Mouse (Mus musculus) MEL (cell line): ENCODE results near the gene Ypel3. TPM values are rescaled to one million over a fixed set of nuclear protein-coding genes. Genes with fewer than 3 reads are reported as not detected.

Experiments
- DNase-seq: peaks from one replicate; pipeline ENCODE4 v3.0.0; 2011; ENCODE audit warnings: low read depth, low spot score
- H3K27ac ChIP-seq: 2 replicates; pipeline ENCODE4 v1.5.1; 2012; ENCODE audit warnings: low read depth, mild to moderate bottlenecking, control low read depth, low read length, moderate library complexity; ENCODE audit not compliant: control insufficient read depth
- H3K27me3 ChIP-seq, 2 experiments: fragments of 150-350 bp in 1 of 2; sonication (generic) in 1 of 2; 2 replicates each; pipeline ENCODE4 v1.6.1; 2012; ENCODE audit warnings: low read length in 2 of 2, mild to moderate bottlenecking in 2 of 2, improper control_type of control experiment in 1 of 2, moderate library complexity in 1 of 2; ENCODE audit not compliant: insufficient read depth in 2 of 2, control insufficient read depth in 1 of 2
- H3K36me3 ChIP-seq, 2 experiments: 2 replicates each; pipeline ENCODE4 v1.6.1; 2012 to 2014; ENCODE audit warnings: low read length in 2 of 2, improper control_type of control experiment in 1 of 2, inconsistent platforms in 1 of 2, mild to moderate bottlenecking in 1 of 2; ENCODE audit not compliant: insufficient read depth in 2 of 2, control insufficient read depth in 1 of 2
- H3K4me1 ChIP-seq, 2 experiments: fragments of 150-350 bp in 1 of 2; sonication (generic) in 1 of 2; 2 replicates each; pipeline ENCODE4 v1.6.1; 2012; ENCODE audit warnings: low read length in 2 of 2, improper control_type of control experiment in 1 of 2, mild to moderate bottlenecking in 1 of 2; ENCODE audit not compliant: insufficient read depth in 2 of 2, control insufficient read depth in 1 of 2
- H3K4me3 ChIP-seq, 2 experiments: fragments of 150-350 bp in 1 of 2; sonication (generic) in 1 of 2; 2 replicates each; pipeline ENCODE4 v1.5.1; 2012; ENCODE audit warnings: low read depth in 2 of 2, low read length in 2 of 2, mild to moderate bottlenecking in 2 of 2, moderate library complexity in 2 of 2, control low read depth in 1 of 2, improper control_type of control experiment in 1 of 2; ENCODE audit not compliant: control insufficient read depth in 1 of 2, insufficient read depth in 1 of 2
- H3K79me2 ChIP-seq: 2 replicates; pipeline ENCODE4 v1.6.1; 2012; ENCODE audit warnings: mild to moderate bottlenecking, low read length, moderate library complexity; ENCODE audit not compliant: control insufficient read depth, poor library complexity, insufficient read depth
- H3K9ac ChIP-seq: 2 replicates; pipeline ENCODE4 v1.6.1; 2012; ENCODE audit warnings: low read depth, mild to moderate bottlenecking, control low read depth, low read length, moderate library complexity; ENCODE audit not compliant: control insufficient read depth, poor library complexity, severe bottlenecking
- H3K9me3 ChIP-seq: fragments of 150-350 bp; sonication (generic); replicated peaks from 2 replicates; pipeline ENCODE4 v1.6.1; 2012; ENCODE audit warnings: mild to moderate bottlenecking, low read length, improper control_type of control experiment, moderate library complexity; ENCODE audit not compliant: insufficient read depth
- BHLHE40 ChIP-seq: IDR thresholded peaks from 2 replicates; pipeline ENCODE4 v1.6.1; 2012; ENCODE audit warnings: low read depth, mild to moderate bottlenecking, inconsistent platforms, low read length, improper control_type of control experiment, borderline replicate concordance
- CHD2 ChIP-seq: IDR thresholded peaks from 2 replicates; pipeline ENCODE4 v1.6.1; 2011; ENCODE audit warnings: low read length, improper control_type of control experiment
- ETS1 ChIP-seq: IDR thresholded peaks from 2 replicates; pipeline ENCODE4 v1.6.1; 2012; ENCODE audit warnings: low read depth, mild to moderate bottlenecking, inconsistent platforms, low read length, improper control_type of control experiment, moderate library complexity
- GABPA ChIP-seq: IDR thresholded peaks from 2 replicates; pipeline ENCODE4 v1.6.1; 2012; ENCODE audit warnings: low read depth, mild to moderate bottlenecking, inconsistent platforms, low read length, improper control_type of control experiment, moderate library complexity
- GATA1 ChIP-seq: IDR thresholded peaks from 2 replicates; pipeline ENCODE4 v1.6.1; 2011; ENCODE audit warnings: low read depth, low read length, improper control_type of control experiment
- JUND ChIP-seq: IDR thresholded peaks from 2 replicates; pipeline ENCODE4 v1.6.1; 2011; ENCODE audit warnings: low read depth, mild to moderate bottlenecking, improper control_type of control experiment, low read length
- KAT2A ChIP-seq: conservative IDR thresholded peaks from 2 replicates; pipeline ENCODE4 v1.6.1; 2012; ENCODE audit warnings: low read depth, low read length, improper control_type of control experiment, inconsistent platforms
- MAFK ChIP-seq: IDR thresholded peaks from 2 replicates; pipeline ENCODE4 v1.6.1; 2011; ENCODE audit warnings: low read depth, mild to moderate bottlenecking, low read length, improper control_type of control experiment, borderline replicate concordance
- MAX ChIP-seq: IDR thresholded peaks from 2 replicates; pipeline ENCODE4 v1.6.1; 2011; ENCODE audit warnings: low read length, improper control_type of control experiment
- MEF2A ChIP-seq: IDR thresholded peaks from 2 replicates; pipeline ENCODE4 v1.6.1; 2014; ENCODE audit warnings: low read depth, mild to moderate bottlenecking, inconsistent platforms, low read length, improper control_type of control experiment; ENCODE audit not compliant: poor library complexity, insufficient replicate concordance, severe bottlenecking; ENCODE audit errors: extremely low read depth
- MXI1 ChIP-seq: IDR thresholded peaks from 2 replicates; pipeline ENCODE4 v1.6.1; 2011; ENCODE audit warnings: mild to moderate bottlenecking, low read depth, low read length, improper control_type of control experiment
- MYC ChIP-seq: IDR thresholded peaks from 2 replicates; pipeline ENCODE4 v1.6.1; 2011; ENCODE audit warnings: low read depth, mild to moderate bottlenecking, low read length, improper control_type of control experiment, moderate library complexity
- POLR2AphosphoS2 ChIP-seq: IDR thresholded peaks from 2 replicates; pipeline ENCODE4 v1.6.1; 2011; ENCODE audit warnings: low read length, improper control_type of control experiment
- RAD21 ChIP-seq: IDR thresholded peaks from 2 replicates; pipeline ENCODE4 v1.6.1; 2011; ENCODE audit warnings: mild to moderate bottlenecking, low read depth, low read length, improper control_type of control experiment
- RCOR1 ChIP-seq: IDR thresholded peaks from 2 replicates; pipeline ENCODE4 v1.6.1; 2012; ENCODE audit warnings: low read depth, mild to moderate bottlenecking, inconsistent platforms, low read length, improper control_type of control experiment
- SMC3 ChIP-seq: IDR thresholded peaks from 2 replicates; pipeline ENCODE4 v1.6.1; 2011; ENCODE audit warnings: low read depth, low read length, improper control_type of control experiment
- TAL1 ChIP-seq: IDR thresholded peaks from 2 replicates; pipeline ENCODE4 v1.6.1; 2012; ENCODE audit warnings: mild to moderate bottlenecking, inconsistent platforms, low read length, moderate library complexity, mixed read lengths
- TBP ChIP-seq: IDR thresholded peaks from 2 replicates; pipeline ENCODE4 v1.8.0; 2011; ENCODE audit warnings: low read depth, low read length, improper control_type of control experiment
- TCF12 ChIP-seq: IDR thresholded peaks from 2 replicates; pipeline ENCODE4 v1.6.1; 2014; ENCODE audit warnings: low read depth, mild to moderate bottlenecking, inconsistent platforms, low read length, improper control_type of control experiment, moderate library complexity
- UBTF ChIP-seq: IDR thresholded peaks from 2 replicates; pipeline ENCODE4 v1.6.1; 2012; ENCODE audit warnings: low read depth, mild to moderate bottlenecking, inconsistent platforms, low read length, improper control_type of control experiment, moderate library complexity, borderline replicate concordance; ENCODE audit not compliant: insufficient read depth
- USF1 ChIP-seq: IDR thresholded peaks from 2 replicates; pipeline ENCODE4 v1.6.1; 2014; ENCODE audit warnings: low read depth, mild to moderate bottlenecking, inconsistent platforms, low read length, improper control_type of control experiment, moderate library complexity
- USF2 ChIP-seq, 2 experiments: IDR thresholded peaks; 2 replicates each; pipeline ENCODE4 v1.6.1; 2011 to 2012; ENCODE audit warnings: improper control_type of control experiment in 2 of 2, low read length in 2 of 2, borderline replicate concordance in 1 of 2, inconsistent platforms in 1 of 2, low read depth in 1 of 2, mild to moderate bottlenecking in 1 of 2; ENCODE audit not compliant: insufficient read depth in 1 of 2
- ZKSCAN1 ChIP-seq: IDR thresholded peaks from 2 replicates; pipeline ENCODE4 v1.6.1; 2012; ENCODE audit warnings: low read depth, mild to moderate bottlenecking, inconsistent platforms, low read length, improper control_type of control experiment, moderate library complexity
- polyA plus RNA-seq, 2 experiments: library from polyadenylated mRNA; stranded (reverse) in 1 of 2; unstranded in 1 of 2; fragments of >175 nt in 1 of 2; fragments of >200 nt in 1 of 2; gene quantifications; 2 replicates each; pipeline versions ENCODE4 v1.2.1 to v1.2.4; 2012; ENCODE audit warnings: low replicate concordance in 2 of 2, low read depth in 1 of 2; ENCODE audit not compliant: insufficient read length in 2 of 2, insufficient read depth in 1 of 2, missing spikeins in 1 of 2
- total RNA-seq: library from RNA; depleted of rRNA; stranded (reverse); fragments of 300-350 nt; gene quantifications from 2 replicates; pipeline ENCODE4 v1.2.3, GENCODE M21; 2012

Gene Ypel3
- total and polyA plus RNA-seq, 3 experiments = 2.1 to 12.6 TPM; not detected in 1

- Histone ChIP-seq H3K27me3 (peaks cover 0 to 2% of the 10 kb centered on the region in 2 experiments; a peak in 1 of 4 replicates), H3K79me2 (no peaks in the 10 kb centered on the region), H3K9ac (no peak overlapping the region), H3K36me3 (no peaks in the 10 kb centered on the region), H3K27ac (no peak overlapping the region), H3K4me3 (no peak overlapping the region), H3K4me1 (no peaks in the 10 kb centered on the region), H3K9me3 (no peaks in the 10 kb centered on the region)
- DNase-seq = no peak
- TF ChIP-seq JUND (no peak), BHLHE40 (no peak), RCOR1 (no peak), POLR2AphosphoS2 (no peak), CHD2 (no peak), MAX (no peak), RAD21 (no peak), MEF2A (no peak), GABPA (no peak), ZKSCAN1 (no peak)
Observed at GRCm38 (mm10) chr7:126746798-126747197, 30.0 kb upstream of the Ypel3 start.

DNA sequence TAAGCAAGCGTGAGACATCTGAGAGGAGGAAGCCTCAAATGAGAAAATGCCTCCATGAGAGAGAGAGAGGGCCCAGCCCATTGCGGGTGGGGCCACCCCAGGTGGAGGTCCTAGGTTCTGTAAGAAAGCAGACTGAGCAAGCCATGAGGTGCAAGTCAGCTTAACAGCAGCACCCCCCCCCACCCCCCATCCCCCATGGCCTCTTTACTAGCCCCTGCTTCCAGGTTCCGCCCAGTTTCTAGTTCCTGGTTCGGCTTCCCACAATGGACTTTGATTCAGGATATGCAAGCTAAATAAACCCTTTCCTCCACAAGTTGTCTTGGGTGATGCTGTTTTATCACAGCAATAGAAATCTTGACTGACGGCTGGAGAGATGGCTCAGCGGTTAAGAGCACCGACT lies 27.9 kb upstream of the Ypel3 start:
- H3K79me2 ChIP-seq = no peaks in the 10 kb centered on the region
- no peaks in the 10 kb centered on the region for H3K4me1 ChIP-seq
- no peaks in the 10 kb centered on the region for H3K9me3 ChIP-seq
- H3K9ac ChIP-seq = no peak overlapping the region
- no peak for TF ChIP-seq MAFK
- no peak for TF ChIP-seq KAT2A
- no peak for TF ChIP-seq TCF12
- no peak for TF ChIP-seq ETS1
- no peak for TF ChIP-seq UBTF
- no peak for TF ChIP-seq USF2 (IDR thresholded peaks at IDR 0.05; ENCODE audit: borderline replicate concordance in 1 of 2, insufficient read depth in 1 of 2, low read depth in 1 of 2, low read length in 2 of 2)
- TF ChIP-seq GATA1 = no peak
- TF ChIP-seq MXI1 = no peak
- no peak for TF ChIP-seq SMC3
- no peak for TF ChIP-seq MAX
- TF ChIP-seq USF1 = no peak
- no peak for TF ChIP-seq TBP
- TF ChIP-seq MYC = no peak
- TF ChIP-seq TAL1 = no peak
- TF ChIP-seq RAD21 = no peak
- H3K27me3 ChIP-seq = peaks cover 0 to 2% of the 10 kb centered on the region in 2 experiments; a peak in 1 of 4 replicates
- H3K27ac ChIP-seq = no peak overlapping the region
- DNase-seq = no peak
- no peaks in the 10 kb centered on the region for H3K36me3 ChIP-seq
- H3K4me3 ChIP-seq = no peak overlapping the region
